Mouse (Mus musculus) layer of hippocampus, postnatal 25 days (tissue): ENCODE data around the gene Zdhhc5. TPM values are rescaled to one million over a fixed set of nuclear protein-coding genes. Genes with fewer than 3 reads are reported as not detected.
"Not testable (repeated sequence)": the region's sequence is repeated elsewhere in the genome, so short reads cannot be mapped to it uniquely, and the experiment has no call there.

Experiments
- DNase-seq, 2 experiments: peaks; one replicate each; pipeline ENCODE4 v3.0.0; 2022; ENCODE audit warnings: mixed read lengths in 2 of 2, low spot score in 1 of 2; ENCODE audit errors: extremely low spot score in 1 of 2
- total RNA-seq, 2 experiments: library from RNA; stranded (reverse); gene quantifications; 2 replicates each; pipeline ENCODE4 v1.2.3; 2021

Zdhhc5 gene
- total RNA-seq, 2 experiments from 2014 or later = 37.3 to 37.7 TPM

DNA sequence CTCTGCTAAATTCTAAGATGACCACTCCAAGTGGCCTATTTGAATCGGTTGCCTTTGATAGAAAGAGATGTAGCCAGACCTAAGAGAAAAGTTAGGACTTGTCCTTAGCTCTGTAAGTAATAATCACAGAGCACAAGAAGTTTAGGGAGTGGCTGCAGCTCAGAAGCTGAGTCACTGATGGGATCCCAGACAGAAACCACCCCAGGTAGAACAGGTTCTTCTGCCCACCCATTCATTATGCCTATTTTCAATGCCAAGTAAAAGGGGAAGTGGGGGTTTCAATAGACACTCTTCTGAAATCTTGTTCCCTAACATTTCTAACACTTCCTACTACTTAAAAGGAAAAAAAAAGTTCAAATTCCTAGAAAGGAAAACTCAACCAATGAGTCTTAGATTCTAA lies 9.7 kb downstream of the Zdhhc5 start:
- DNase-seq = no peak

DNA sequence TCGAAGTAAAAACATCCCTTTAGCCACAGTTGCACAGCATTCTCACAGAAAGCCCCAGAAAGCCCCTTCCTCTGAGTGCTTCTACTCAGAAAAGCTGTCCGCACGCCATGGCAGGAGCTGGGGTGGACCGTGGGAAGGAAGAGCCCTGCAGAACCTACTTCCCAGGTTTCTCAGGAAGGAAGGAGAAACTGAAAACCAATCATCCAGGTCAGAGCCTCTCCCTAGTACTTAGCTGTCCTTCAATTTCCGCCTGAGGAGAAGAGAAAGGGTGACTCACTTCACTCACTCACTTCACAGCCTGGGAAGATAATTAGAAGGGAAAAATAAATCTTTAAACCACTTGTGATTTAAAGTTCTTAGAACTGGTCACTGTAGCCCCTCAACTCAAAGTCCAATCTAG lies 10.7 kb downstream of the Zdhhc5 start:
- DNase-seq = no peak

DNA sequence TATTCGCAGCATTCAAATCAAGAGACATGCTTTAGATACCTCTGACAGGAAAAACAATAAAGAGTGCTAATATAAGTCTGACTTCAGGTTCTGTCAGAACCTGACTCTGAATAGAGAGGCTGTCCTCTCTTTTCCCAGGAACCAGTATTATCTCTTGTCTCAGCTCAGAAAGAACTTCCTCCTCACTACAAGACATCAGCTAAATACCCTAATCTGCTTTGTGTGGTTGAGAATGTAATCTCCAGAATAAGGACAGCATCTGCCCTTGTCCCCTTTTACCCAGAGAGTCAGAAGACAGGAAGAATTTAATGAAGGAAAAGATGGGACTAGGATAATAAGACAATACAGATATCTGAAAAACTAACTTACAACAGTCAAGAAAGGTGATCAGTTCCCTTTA lies 11.5 kb downstream of the Zdhhc5 start:
- no peak for DNase-seq

DNA sequence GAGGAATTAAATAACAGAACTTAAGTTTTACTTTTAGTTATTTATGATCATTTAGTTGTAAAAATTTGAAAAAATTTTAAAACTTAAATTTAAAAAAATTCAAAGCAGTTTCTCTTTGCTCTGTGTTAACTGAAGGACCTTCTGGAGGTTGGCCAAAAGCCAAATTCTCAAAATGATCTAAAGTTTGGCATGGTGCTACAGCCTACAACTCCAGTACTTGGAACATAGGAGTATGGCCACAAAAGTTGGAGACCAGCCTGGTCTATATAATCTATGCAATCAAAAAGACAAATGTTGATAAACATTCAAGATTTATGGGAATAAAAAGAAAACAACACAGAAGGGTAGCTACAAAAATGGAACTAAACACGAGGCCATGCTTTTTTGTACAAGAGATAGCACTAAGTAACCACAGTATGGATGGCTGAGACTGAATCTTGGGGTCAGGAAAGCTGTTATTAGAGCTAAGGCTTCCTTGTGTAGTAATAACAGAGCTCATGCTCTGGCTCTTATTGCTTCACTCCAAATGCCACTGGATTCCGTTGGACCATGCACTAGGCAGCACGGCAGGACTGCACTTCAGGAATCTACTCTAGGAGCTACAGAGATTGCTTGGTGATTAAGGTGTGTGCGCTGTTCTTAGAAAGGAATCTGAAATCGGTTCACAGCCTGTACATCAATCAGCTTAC lies 19.8 kb downstream of the Zdhhc5 start:
- no peak for DNase-seq

DNA sequence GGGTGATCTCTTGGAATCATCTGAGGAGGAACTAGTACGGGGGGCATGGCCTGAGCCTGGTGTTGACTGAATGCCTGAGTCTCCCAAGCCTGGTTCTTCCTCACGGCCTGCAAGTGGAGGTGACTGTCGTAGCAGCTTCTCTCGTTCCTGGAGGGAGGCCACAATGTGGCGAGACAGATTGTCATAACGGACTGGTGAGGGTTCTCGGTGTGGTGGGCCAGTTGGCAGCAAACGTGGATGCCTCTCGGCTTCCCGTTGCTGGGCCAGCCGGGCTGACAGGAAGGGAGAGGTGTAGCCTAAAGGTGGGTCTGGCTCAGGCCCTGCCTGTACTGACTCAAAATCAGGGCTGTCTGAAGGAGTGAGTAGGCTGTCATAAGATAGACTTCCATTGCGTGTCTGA lies 24.9 kb downstream of the Zdhhc5 start:
- DNase-seq = no peak

DNA sequence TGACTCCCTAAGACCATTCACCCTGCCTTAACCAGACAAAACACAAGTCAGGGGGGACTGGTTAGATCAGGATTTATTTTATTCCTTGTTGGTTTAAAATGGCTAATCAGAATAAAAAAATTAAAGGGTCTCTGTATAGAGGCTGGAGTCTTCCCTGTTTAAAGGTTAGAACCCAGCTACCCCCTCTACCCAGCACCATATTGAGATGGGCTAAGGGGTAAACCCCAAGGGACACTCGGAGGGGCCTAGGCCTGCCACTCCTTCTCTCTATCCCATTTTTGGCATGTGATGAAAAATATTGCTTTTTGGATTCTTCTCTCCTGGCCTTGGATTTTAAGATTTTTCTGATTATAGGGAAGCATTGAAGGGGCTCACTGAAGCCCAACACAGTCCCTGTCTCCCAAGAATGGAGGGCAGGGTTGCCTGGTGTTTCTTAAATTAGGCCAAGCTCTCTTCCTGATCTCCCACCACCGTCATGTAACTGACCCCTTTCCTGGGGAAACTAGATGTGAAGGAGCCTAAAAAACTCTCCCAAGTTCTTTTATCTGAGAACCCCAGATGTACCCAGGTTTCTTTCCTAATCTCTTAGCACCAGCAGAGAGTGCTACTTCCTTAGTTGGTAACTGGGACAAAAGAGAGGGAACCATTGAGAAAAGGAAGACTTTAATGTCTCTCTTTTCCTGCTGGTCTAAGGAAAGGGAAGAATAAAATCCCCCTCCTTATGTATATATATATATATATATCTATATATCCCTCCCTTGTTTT lies 26.7 kb downstream of the Zdhhc5 start:
- DNase-seq = no peak

DNA sequence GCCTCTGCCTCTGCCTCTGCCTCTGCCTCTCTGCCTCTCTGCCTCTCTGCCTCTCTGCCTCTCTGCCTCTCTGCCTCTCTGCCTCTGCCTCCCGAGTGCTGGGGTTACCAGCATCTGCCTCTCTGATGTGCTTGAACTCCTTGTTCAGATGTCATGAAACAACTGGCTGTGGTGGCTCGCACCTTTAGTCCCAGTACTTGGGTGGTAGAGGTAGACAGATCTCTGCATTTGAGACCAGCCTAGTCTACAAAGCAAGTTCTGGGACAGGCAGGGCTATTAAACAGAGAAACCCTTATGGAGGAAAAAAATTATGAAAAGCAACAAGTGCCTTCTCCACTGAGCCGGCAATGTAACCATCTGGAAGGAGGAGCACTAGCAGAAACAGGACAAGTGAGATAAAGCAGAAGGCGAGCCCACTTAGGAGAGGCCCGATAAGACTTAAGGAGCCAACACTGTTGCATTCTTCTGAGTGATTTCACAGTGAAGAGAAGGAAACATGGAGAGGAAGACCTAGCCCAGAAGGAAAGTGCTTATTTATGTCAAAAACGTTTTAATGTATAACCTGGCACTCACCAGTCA lies 32.3 kb downstream of the Zdhhc5 start:
- DNase-seq = no peak

DNA sequence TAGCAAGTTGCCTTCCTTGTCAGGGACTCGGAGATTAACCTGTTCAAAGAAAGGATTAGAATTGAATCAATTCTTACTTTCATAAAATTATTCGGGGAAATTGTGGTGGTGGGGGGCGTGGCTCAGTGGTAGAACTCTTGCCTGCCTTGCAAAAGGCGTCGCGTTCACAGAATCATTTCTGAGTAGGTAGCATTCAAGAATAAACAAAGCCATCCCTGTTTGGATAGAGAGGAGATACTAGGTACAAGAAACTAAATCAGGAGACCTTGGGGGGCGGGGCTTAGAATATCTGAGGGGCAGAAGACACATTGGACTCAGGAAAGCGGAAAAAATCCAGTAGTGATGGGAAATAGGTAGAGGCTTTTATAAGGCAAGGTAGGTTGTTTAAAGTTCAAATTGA lies 36.0 kb downstream of the Zdhhc5 start, which contains the start of gene Tmx2:
TSS of gene Tmx2 (minus strand) at position 125 of the 400 bp plus-strand sequence.
- no peak for DNase-seq

DNA sequence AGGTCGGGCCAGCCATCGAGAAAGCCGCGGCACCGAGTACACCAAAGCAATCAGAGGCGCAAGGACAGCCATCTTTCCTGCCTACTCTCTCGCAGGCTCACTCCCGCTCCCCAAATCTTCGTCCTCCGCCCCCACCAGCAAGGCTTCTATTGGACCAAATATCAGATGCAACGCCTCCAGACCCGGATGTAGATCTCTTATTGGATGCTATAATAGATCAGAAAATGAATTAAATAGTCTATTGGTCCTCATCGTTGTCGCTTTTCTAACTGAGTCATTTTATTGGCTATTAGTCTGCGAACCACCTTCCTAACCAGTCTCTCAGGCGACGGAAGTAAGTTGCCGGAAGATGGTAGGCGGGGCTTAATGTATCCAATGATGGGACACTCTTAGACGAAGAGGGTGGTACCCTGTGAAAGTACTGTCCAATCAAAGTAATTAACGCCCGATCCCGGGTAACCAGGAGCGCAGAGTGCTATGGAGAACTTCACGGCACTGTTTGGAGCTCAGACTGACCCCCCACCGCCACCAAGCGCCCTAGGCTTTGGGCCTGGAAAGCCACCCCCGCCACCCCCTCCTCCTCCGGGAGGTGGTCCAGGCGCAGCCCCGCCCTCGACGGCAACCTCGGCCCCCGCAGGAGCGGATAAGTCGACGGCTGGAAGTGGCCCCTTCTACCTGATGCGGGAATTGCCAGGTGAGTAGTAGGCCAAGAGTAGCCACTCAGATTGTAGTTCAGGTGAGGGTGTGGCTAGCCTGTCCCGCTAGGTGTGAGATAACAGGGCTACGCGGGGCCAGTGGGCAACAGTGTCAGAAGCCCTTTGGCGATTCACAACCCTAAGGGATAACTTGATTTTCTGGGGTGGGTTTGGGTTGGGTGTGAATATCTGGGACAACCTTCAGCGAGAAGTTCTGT lies 36.8 kb downstream of the Zdhhc5 start, which contains the start of the genes Gm28635 and Med19:
TSS of gene Gm28635 (minus strand) at position 74 of the 913 bp plus-strand sequence.
TSS of gene Med19 (plus strand) at position 435 of the 913 bp plus-strand sequence.
- peak; percentile 70 to 71 for DNase-seq

DNA sequence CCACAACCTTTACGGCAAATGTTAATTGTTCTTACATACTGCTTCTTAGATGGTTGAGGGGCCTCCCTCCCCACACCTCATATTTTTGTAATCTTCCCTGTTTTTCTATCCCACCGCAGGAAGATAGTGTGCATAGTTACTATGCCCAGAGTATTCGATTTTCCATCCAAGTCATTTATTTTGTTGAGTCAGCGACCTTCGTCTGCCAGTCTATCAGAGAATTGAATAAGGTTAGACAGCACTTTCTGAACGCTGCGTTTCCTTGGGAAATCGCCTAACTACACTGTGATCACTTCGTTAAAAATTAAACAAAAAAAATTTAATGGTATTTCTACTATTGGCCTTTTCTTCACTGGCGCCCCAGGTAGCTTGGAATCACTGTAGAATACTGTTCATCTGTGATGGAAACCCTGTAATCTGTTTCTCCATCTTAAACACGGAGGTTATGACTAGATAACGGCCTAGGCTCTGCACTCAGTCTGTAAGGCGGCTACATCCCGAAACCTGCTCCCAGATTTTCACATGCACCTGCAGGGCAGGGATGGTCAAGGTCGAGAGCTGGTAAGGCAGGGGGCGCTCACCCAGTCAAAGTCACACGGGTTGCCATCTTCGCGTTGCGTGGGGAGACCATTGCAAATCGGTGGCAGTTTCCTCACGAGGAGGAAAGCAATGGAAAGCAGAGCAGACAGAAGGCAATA lies 37.6 kb downstream of the Zdhhc5 start:
- DNase-seq = no peak

DNA sequence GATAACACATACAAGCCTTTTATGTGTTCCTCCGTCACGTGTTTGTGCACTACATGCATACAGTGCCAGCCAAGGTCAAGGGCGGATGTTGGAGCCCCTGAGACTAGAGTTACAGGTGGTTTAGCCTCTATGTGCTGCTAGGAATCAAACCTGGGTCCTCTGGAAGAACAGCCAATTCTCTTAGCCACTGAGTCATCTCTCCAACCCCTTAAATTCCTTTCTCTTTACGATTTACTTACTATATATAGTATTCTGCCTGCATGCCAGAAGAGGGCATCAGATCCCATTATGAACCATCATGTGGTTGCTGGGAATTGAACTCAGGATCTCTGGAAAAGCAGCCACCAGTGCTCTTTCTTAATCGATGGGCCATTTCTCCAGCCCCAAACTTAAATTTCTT lies 43.4 kb downstream of the Zdhhc5 start:
- DNase-seq = not testable (repeated sequence)

DNA sequence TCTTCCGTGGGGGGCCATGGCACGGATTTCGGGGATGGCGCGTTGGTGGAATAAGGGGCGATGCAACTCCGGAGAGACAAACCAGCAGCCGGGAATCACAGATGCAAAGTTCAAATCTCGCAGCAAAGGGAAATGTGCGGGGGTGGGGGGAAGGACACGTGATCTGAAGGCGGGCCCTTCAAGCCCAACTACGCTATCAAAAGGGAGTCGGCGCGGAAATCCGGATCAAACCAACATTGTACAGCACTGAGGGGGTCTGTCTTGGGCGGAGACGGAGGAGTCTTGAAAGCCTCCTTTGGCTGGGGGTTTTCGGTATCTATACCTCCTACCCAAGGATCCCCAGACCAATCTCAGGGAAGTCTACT lies 44.4 kb downstream of the Zdhhc5 start, which contains the start of gene Selenoh:
TSS of gene Selenoh (minus strand) at position 202 of the 365 bp plus-strand sequence.
- DNase-seq = peak; percentile 69 to 77

DNA sequence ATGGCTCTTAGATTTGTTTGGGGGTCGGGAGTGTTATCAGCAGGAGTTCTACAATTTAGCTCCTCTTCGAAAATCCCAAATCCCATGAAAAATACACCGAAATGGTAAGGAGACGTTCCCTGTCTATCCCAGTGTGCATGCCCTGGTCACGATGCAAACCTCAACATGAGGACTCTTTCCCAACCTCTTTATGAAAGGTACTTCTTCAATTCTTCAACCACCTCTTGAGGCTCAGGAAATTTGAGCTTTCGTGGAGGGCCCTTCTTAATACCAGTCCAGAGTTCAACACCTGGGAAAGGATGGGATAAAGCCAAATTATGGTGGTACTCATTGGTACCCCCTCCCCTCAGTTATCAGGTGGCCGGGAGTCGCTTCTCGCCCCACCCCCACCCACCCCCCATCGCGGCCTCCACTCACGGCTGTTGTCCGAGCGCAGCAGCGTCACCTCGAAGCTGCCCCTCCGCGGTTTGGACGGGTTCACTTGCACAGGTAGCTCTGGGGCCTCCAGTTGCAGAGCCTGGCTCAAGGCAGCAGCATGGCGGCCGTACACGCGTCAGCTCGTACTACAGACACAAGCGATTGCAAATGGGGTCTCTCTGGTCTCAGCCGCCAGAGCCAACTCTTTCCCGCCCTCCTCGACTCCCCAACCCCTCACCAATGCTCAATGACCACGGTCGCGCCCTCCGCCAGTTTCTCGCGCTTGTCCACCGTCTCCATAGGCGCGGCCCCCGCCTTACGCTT lies 45.0 kb downstream of the Zdhhc5 start:
- no peak for DNase-seq

DNA sequence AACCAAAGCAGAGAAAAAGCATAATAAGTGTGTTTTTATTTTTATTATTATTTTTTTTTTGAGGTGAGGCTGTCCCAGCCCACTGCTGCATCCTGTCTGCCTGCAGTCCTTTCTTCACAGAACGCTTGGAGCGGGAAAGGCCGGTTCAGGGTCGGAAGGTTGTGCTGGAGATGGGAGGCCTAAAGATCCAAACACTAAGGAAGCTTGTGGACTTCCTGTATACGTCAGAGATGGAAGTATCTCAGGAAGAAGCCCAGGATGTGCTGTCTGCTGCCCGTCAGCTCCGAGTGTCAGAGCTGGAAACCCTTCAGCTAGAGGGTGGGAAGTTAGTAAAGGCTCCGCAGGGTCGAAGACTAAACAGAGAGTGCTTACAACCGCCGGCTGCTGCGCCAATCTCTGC lies 48.9 kb downstream of the Zdhhc5 start:
- no peak for DNase-seq

DNA sequence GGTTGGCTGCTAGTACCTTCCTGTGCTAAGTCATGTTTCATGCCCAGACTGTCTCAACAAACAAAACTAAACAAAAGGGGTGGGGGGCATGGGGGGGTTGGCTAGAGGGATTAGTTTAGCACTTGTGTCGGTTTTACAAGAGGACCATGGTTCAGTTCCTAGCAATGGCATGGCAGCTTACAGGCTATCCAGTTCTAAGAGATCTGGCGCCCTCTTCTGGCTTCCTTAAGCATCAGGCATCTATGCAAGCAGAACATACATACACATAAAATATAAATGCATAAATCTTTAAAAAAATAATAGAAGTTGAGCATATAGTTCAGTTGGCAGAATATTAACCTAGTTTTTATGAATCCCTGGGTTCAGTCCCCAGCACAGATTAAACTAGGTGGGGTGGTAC lies 52.1 kb downstream of the Zdhhc5 start:
- DNase-seq = peak in 1 of 2 experiments; percentile 38

DNA sequence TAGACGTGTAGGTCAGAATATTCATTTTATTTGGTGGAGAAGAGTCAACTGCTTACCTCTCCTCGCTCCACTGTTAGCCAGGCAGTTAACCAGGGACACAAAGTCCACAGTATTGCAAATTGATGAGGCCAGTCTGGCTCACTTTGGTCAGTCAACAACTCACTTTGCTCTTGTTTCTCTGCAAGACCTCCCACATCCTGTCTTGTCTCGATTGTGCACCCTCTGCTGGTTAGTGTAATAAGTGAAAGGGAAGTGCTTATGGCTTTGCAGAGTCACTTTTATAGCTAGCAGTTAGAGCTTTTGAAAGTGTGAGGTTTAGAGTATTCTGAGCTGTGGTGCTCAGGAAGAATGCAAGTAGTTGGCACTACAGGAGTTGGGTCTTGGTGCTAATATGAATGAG lies 54.7 kb downstream of the Zdhhc5 start:
- peak in 1 of 2 experiments; percentile 29 for DNase-seq

DNA sequence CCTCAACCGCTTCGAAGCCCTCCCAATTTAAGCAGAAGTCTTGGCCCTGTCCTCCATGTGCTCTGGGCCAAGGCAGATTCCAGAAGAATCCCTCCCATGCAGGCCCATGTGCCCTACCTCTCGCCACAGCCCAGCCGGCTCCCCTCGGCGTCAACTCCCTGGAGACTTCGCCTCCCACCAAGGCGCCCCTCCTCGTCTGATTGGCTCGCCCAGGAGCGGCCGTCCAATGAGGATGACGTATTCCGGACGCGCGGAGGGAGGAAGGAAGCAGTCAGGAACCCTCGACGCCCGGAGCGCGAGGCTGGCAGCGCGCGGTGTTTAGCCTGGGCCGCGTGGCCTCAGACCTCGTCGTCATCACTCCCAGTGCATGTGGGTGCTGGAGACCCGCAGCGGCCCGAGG lies 56.2 kb downstream of the Zdhhc5 start, which contains the start of gene Btbd18:
TSS of gene Btbd18 (plus strand) at position 274 of the 400 bp plus-strand sequence.
- DNase-seq = no peak

DNA sequence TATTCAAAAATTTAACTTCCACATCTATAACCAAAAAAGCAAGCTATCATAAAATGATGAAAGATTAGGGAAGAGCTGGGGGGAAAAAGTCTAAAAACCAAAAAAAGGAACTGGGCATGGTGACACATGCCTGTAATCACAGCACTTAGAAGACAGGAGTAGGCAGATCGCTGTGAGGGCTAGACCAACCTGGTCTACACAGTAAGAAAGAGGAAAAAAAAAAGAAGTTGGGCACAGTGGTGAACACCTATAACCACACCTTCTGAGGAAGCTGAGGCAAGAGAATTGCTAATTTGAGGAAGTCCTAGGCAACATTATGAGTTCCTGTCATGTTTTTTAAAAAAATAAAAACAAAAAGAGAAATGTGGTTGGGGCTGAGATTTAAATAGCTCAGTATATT lies 59.1 kb downstream of the Zdhhc5 start:
- no peak for DNase-seq

DNA sequence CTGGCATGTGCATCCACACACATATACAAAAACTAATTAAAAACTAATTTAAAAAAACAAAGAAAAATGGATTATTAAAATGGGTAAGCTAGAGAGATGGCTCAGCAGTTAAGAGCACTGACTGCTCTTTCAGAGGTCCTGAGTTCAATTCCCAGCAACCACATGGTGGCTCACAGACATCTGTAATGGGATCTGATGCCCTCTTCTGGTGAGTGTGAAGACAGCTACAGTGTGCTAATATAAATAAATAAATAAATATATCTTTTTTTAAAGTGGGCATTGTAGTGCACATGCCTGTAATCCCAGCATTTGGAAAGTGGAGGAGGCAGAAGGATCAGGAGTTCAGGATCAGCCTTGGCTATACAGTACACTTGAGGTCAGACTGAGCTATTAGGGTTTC lies 61.6 kb downstream of the Zdhhc5 start:
- no peak for DNase-seq
